Mouse (Mus musculus) hindbrain, embryonic 16.5 days (tissue): ENCODE results near the gene Dpp8. TPM values are rescaled to one million over a fixed set of nuclear protein-coding genes. Genes with fewer than 3 reads are reported as not detected.

ENCODE experiments used
- ATAC-seq: fragments of 200-750 bp; cut with Nextera tagmentation; 2 replicates; pipeline ENCODE4 v1.8.0; 2017; ENCODE audit warnings: moderate TSS enrichment, moderate library complexity
- H3K27ac ChIP-seq: fragments of 300-500 bp; sonication (generic); 2 replicates; pipeline ENCODE4 v1.5.1; 2014; ENCODE audit warnings: low read depth, mild to moderate bottlenecking, control low read depth, low read length, moderate library complexity
- H3K27me3 ChIP-seq: fragments of 300-500 bp; sonication (generic); replicated peaks from 2 replicates; pipeline ENCODE4 v1.6.1; 2014; ENCODE audit warnings: low read length; ENCODE audit not compliant: control insufficient read depth, insufficient read depth
- H3K36me3 ChIP-seq: fragments of 300-500 bp; sonication (generic); 2 replicates; pipeline ENCODE4 v1.6.1; 2014; ENCODE audit warnings: mild to moderate bottlenecking, low read length, moderate library complexity, mixed read lengths; ENCODE audit not compliant: control insufficient read depth, insufficient read depth
- H3K4me1 ChIP-seq: fragments of 300-500 bp; sonication (generic); 2 replicates; pipeline ENCODE4 v1.6.1; 2014; ENCODE audit warnings: low read depth, low read length; ENCODE audit not compliant: control insufficient read depth, insufficient read depth
- H3K4me2 ChIP-seq: fragments of 300-500 bp; sonication (generic); 2 replicates; pipeline ENCODE4 v1.6.1; 2014; ENCODE audit warnings: mild to moderate bottlenecking, low read length, control low read depth, moderate library complexity
- H3K4me3 ChIP-seq: fragments of 300-500 bp; sonication (generic); 2 replicates; pipeline ENCODE4 v1.5.1; 2014; ENCODE audit warnings: mild to moderate bottlenecking, low read length, control low read depth, moderate library complexity
- H3K9ac ChIP-seq: fragments of 300-500 bp; sonication (generic); 2 replicates; pipeline ENCODE4 v1.6.1; 2014; ENCODE audit warnings: low read depth, mild to moderate bottlenecking, control low read depth, low read length, moderate library complexity
- H3K9me3 ChIP-seq: fragments of 300-500 bp; sonication (generic); 2 replicates; pipeline ENCODE4 v1.6.1; 2014; ENCODE audit warnings: mild to moderate bottlenecking, low read length, moderate library complexity; ENCODE audit not compliant: control insufficient read depth
- WGBS: fragments of 180-500 bp; shearing (Covaris S2); extraction: QIAGEN DNeasy Blood & Tissue Kit; methylation state at CpG from one replicate; pipeline ENCODE4 v1.1.7; 2014; 5-methylcytosine and 5-hydroxymethylcytosine counted together
- polyA plus RNA-seq: library from polyadenylated mRNA; unstranded; fragments of >200 nt; fragmentation: Nextera tagmentation; extraction: Ambion mirVana; gene quantifications from 2 replicates; pipeline ENCODE4 v1.2.1, GENCODE M21; 2015

Gene Dpp8
- polyA plus RNA-seq, 1 experiment from 2014 or later, result 33.1 TPM

DNA sequence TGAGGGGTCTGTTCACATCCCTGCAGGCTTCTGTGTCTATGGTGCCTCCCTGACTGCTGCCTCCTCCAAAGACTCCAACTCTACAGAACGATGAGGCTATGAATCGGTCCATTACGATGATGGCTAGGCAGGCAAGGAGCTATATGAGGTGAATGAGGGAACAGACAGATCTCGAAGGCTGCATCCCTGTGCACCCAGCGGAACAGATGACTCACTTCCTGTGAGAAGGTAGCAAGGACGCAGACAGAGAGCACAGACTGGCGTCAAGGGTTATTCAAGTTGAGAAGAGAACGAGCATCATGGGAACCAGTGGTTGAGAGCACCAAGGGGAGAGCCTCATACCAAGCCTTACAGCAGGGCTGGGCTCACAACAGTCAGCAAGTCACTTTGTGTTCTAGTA lies 21.6 kb upstream of the Dpp8 start:
- Histone ChIP-seq H3K36me3 (peaks cover 13% of the 10 kb centered on the region), H3K27me3 (no peaks in the 10 kb centered on the region), H3K4me3 (no peak overlapping the region), H3K9me3 (no peaks in the 10 kb centered on the region), H3K27ac (no peak overlapping the region), H3K4me2 (no peak overlapping the region), H3K9ac (no peak overlapping the region), H3K4me1 (no peaks in the 10 kb centered on the region)
- ATAC-seq, result no peak
- 84% methylated on average over 8 of the region's 8 CpGs for WGBS

DNA sequence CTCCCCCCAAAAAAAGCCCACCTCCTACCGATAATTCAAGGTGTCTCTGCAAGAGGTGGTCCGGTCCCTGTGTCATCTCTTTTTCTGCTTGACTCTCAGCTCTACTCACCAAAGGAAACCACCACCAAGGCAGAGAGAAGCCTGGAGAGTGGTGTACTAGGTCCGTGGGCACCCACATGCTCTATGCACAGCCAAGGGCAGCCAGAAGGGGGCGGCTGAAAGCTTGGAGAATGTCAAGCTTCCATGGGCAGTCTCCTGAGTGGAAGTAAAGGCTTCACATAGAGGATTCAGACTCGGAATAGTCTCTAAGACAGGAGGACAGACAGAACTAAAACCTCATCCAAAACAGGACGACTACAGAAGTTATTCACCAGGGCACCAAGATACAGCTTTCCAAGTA lies 20.9 kb upstream of the Dpp8 start:
- ATAC-seq, result no peak
- H3K4me3 ChIP-seq, result no peak overlapping the region
- H3K36me3 ChIP-seq, result peaks cover 6% of the 10 kb centered on the region
- H3K27ac ChIP-seq, result no peak overlapping the region
- no peak overlapping the region for H3K4me2 ChIP-seq
- no peaks in the 10 kb centered on the region for H3K9me3 ChIP-seq
- H3K4me1 ChIP-seq, result peaks cover 4% of the 10 kb centered on the region
- 61% methylated on average over 6 of the region's 6 CpGs for WGBS
- no peaks in the 10 kb centered on the region for H3K27me3 ChIP-seq
- H3K9ac ChIP-seq, result no peak overlapping the region

- Histone ChIP-seq H3K27me3 (no peaks in the 10 kb centered on the region), H3K9me3 (no peaks in the 10 kb centered on the region), H3K4me3 (no peak overlapping the region), H3K9ac (no peak overlapping the region), H3K4me2 (no peak overlapping the region), H3K36me3 (no peaks in the 10 kb centered on the region), H3K27ac (peak overlapping the region; percentile 69), H3K4me1 (peaks cover 37% of the 10 kb centered on the region)
- ATAC-seq, result no peak
- 68% methylated on average over 7 of the region's 7 CpGs for WGBS
These were observed 16.6 kb upstream of the Dpp8 start for GRCm38 (mm10) chr9:65015461-65016222.

- H3K4me2 ChIP-seq, result 0 out of 2 replicates have a peak overlapping the region, but pooled peaks have one; percentile 14
These were observed 15.8 kb upstream of the Dpp8 start for GRCm38 (mm10) chr9:65016241-65016977.

GRCm38 (mm10) chr9:65016978-65017827 lies 15.0 kb upstream of the Dpp8 start:
- peak overlapping the region; percentile 61 for H3K27ac ChIP-seq
- H3K36me3 ChIP-seq, result no peaks in the 10 kb centered on the region
- H3K9me3 ChIP-seq, result no peaks in the 10 kb centered on the region
- no peak overlapping the region for H3K4me3 ChIP-seq
- 76% methylated on average over 16 of the region's 16 CpGs for WGBS
- H3K9ac ChIP-seq, result 0 out of 2 replicates have a peak overlapping the region, but pooled peaks have one; percentile 11
- peak overlapping the region; percentile 14; the same call in 1 of the 2 replicates for H3K4me2 ChIP-seq
- H3K4me1 ChIP-seq, result peaks cover 41% of the 10 kb centered on the region
- no peak for ATAC-seq
- no peaks in the 10 kb centered on the region for H3K27me3 ChIP-seq

More at GRCm38 (mm10) chr9:65016241-65016977, 15.8 kb upstream of the Dpp8 start:
- no peaks in the 10 kb centered on the region for H3K27me3 ChIP-seq
- 58% methylated on average over 4 of the region's 4 CpGs for WGBS
- H3K4me1 ChIP-seq, result peaks cover 37% of the 10 kb centered on the region
- H3K9me3 ChIP-seq, result no peaks in the 10 kb centered on the region
- peak overlapping the region; percentile 69 for H3K27ac ChIP-seq
- H3K36me3 ChIP-seq, result no peaks in the 10 kb centered on the region
- no peak overlapping the region for H3K9ac ChIP-seq
- H3K4me3 ChIP-seq, result no peak overlapping the region
- peak; percentile 65; the same call in 1 of the 2 replicates for ATAC-seq

- Histone ChIP-seq H3K9ac (no peak overlapping the region), H3K36me3 (no peaks in the 10 kb centered on the region), H3K9me3 (no peaks in the 10 kb centered on the region), H3K4me1 (peaks cover 45% of the 10 kb centered on the region), H3K27ac (no peak overlapping the region), H3K4me2 (no peak overlapping the region), H3K4me3 (no peak overlapping the region), H3K27me3 (no peaks in the 10 kb centered on the region)
- no peak for ATAC-seq
- WGBS, result 83% methylated on average over 4 of the region's 4 CpGs
These were observed 14.3 kb upstream of the Dpp8 start for GRCm38 (mm10) chr9:65017896-65018295.

GRCm38 (mm10) chr9:65018588-65019121 lies 13.6 kb upstream of the Dpp8 start:
- Histone ChIP-seq H3K27ac (no peak overlapping the region), H3K27me3 (no peaks in the 10 kb centered on the region), H3K36me3 (no peaks in the 10 kb centered on the region), H3K4me2 (peak overlapping the region; percentile 70), H3K4me3 (no peak overlapping the region), H3K9me3 (no peaks in the 10 kb centered on the region), H3K4me1 (peaks cover 45% of the 10 kb centered on the region), H3K9ac (no peak overlapping the region)
- 60% methylated on average over 3 of the region's 3 CpGs for WGBS
- ATAC-seq, result no peak

- Histone ChIP-seq H3K4me2 (peak overlapping the region; percentile 70), H3K4me3 (no peak overlapping the region), H3K4me1 (peaks cover 45% of the 10 kb centered on the region), H3K27me3 (no peaks in the 10 kb centered on the region), H3K36me3 (no peaks in the 10 kb centered on the region), H3K9ac (no peak overlapping the region), H3K9me3 (no peaks in the 10 kb centered on the region), H3K27ac (no peak overlapping the region)
- ATAC-seq, result no peak
- WGBS, result 56% methylated on average over 3 of the region's 3 CpGs
These were observed 13.1 kb upstream of the Dpp8 start for GRCm38 (mm10) chr9:65019146-65019545.
